Mouse (Mus musculus) embryonic facial prominence, embryonic 10.5 days (tissue): ENCODE data around the gene Ankrd61. TPM values are rescaled to one million over a fixed set of nuclear protein-coding genes. Genes with fewer than 3 reads are reported as not detected.

Source experiments
- DNase-seq: peaks from one replicate; pipeline ENCODE4 v3.0.0-alpha.2; 2017; ENCODE audit warnings: low spot score
- H3K27ac ChIP-seq: fragments of 300-500 bp; sonication (generic); replicated peaks from 2 replicates; pipeline ENCODE4 v1.5.1; 2016; ENCODE audit warnings: mild to moderate bottlenecking
- H3K27me3 ChIP-seq: fragments of 300-500 bp; sonication (generic); replicated peaks from 2 replicates; pipeline ENCODE4 v1.6.1; 2016; ENCODE audit warnings: low read depth, mild to moderate bottlenecking; ENCODE audit not compliant: poor library complexity, severe bottlenecking
- H3K36me3 ChIP-seq: fragments of 300-500 bp; sonication (generic); replicated peaks from 2 replicates; pipeline ENCODE4 v1.6.1; 2016; ENCODE audit warnings: mild to moderate bottlenecking, moderate library complexity
- H3K4me1 ChIP-seq: fragments of 300-500 bp; sonication (generic); 2 replicates; pipeline ENCODE4 v1.6.1; 2016
- H3K4me3 ChIP-seq: fragments of 300-500 bp; sonication (generic); 2 replicates; pipeline ENCODE4 v1.5.1; 2016; ENCODE audit warnings: mild to moderate bottlenecking, moderate library complexity
- H3K9me3 ChIP-seq: fragments of 300-500 bp; sonication (generic); 2 replicates; pipeline ENCODE4 v1.6.1; 2016; ENCODE audit warnings: mild to moderate bottlenecking
- WGBS: fragments of 180-500 bp; shearing (Covaris S2); methylation state at CpG from one replicate; pipeline ENCODE4 v1.1.7; 2016; 5-methylcytosine and 5-hydroxymethylcytosine counted together
- polyA plus RNA-seq: library from polyadenylated mRNA; unstranded; fragments of >200 nt; fragmentation: Nextera tagmentation; extraction: Ambion mirVana; gene quantifications from 2 replicates; pipeline ENCODE4 v1.2.1, GENCODE M21; 2016

The Ankrd61 gene
- polyA plus RNA-seq, 1 experiment from 2014 or later, result 0.37 TPM

- Histone ChIP-seq H3K4me1 (no peaks in the 10 kb centered on the region), H3K27me3 (no peaks in the 10 kb centered on the region), H3K27ac (no peak overlapping the region), H3K4me3 (no peak overlapping the region), H3K36me3 (peaks cover 98% of the 10 kb centered on the region), H3K9me3 (no peaks in the 10 kb centered on the region)
- DNase-seq, result no peak
- WGBS, result 93% methylated on average over 6 of the region's 6 CpGs
Measured at GRCm38 (mm10) chr5:143924781-143925452, 27.4 kb upstream of the Ankrd61 start.

GRCm38 (mm10) chr5:143918120-143918519 lies 20.6 kb upstream of the Ankrd61 start:
- DNase-seq, result no peak
- Histone ChIP-seq H3K27ac (no peak overlapping the region), H3K36me3 (peaks cover 96% of the 10 kb centered on the region), H3K27me3 (no peaks in the 10 kb centered on the region), H3K9me3 (no peaks in the 10 kb centered on the region), H3K4me1 (no peaks in the 10 kb centered on the region), H3K4me3 (no peak overlapping the region)
- 94% methylated on average over 3 of the region's 3 CpGs for WGBS

DNA sequence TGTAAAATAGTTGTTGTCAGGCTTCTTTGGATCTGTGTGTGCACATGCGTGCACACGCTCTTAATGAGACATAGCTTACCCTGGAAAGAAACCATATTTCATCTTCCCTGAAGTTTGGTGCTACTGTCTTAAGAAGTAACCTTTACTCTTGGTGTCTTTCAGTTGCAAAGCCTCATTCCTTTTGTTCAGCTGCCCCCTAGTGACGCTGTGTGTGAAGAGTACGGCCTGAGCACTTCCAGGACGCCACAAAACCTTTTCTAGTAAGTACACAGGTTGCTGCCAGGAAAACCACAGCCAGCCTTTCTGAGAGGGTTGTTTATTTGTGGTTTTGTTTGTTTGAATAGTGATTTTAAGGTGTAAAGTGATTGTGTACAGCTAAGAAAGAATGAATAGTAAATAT lies 19.9 kb upstream of the Ankrd61 start:
- Histone ChIP-seq H3K9me3 (no peaks in the 10 kb centered on the region), H3K27ac (no peak overlapping the region), H3K4me3 (no peak overlapping the region), H3K36me3 (peaks cover 95% of the 10 kb centered on the region), H3K27me3 (no peaks in the 10 kb centered on the region), H3K4me1 (no peaks in the 10 kb centered on the region)
- 64% methylated on average over 5 of the region's 5 CpGs for WGBS
- peak; percentile 37 for DNase-seq

DNA sequence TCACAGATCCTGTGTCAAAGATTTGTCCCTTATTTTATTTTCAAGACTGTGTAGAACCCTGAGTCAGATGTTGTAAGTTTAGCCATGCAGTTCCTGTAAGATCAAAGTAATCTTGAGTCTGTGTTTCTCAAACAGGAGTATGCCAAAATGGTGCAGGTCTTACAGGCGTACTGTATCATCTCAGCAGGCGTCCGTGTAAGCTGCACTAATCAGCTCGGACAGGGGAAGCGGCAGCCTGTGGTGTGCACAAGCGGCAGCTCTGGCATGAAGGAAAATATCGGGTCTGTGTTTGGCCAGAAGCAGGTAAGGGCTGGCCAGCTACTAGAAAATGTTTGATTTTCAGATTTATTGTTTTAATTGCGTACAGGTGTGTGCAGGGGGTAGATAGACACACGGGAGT lies 18.7 kb upstream of the Ankrd61 start:
- H3K4me1 ChIP-seq, result no peaks in the 10 kb centered on the region; the same call in 1 of the 2 replicates
- no peak for DNase-seq
- H3K9me3 ChIP-seq, result no peaks in the 10 kb centered on the region
- WGBS, result 92% methylated on average over 9 of the region's 9 CpGs
- no peak overlapping the region for H3K27ac ChIP-seq
- peaks cover 85% of the 10 kb centered on the region for H3K36me3 ChIP-seq
- H3K27me3 ChIP-seq, result no peaks in the 10 kb centered on the region
- no peak overlapping the region for H3K4me3 ChIP-seq

DNA sequence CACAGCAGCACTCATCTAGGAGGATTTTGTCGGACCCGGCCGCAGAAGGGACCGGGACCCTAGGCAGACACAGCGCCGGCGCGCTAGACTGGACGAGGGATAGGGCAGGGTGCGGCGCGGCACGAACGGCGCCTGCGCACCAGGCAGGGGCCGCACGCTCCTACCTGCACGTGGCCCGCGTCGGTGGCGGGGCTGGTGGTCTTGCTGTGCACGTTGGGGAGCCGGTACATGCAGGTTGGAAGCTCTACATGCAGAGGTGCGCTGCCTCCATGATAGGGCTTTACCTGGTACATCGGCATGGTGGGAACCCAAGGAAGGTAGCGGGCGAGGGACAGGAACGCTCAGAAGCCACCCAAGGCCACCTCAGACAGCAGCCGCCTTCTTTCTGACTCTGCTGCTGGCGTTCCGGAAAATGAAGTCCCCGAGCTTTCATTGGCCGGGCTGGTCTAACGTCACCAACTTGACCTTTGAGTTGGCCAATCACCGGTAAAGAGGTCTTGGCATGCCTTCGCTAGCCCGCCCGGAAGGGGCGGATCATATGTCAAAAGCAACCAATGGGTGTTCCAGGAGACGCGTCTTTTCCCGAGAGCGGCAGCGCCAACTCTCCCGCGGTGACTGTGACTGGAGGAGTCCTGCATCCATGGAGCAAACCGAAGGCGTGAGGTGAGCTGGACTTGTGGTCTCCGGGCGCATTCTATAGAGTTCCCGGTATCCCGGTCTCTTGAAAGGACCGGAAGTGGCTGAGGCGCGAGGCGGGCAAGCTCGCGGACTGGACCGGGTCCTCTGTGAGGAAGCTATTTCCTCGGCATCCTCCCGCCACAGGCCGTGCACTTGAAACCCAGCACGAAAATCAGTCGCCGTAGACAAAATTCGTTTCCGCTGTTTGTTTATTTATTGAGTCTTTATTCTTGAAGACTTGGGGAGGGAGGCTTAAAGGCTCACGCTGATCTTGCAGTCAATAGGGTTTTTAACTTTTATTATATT lies 12.2 kb upstream of the Ankrd61 start, which contains the start of the genes Aimp2 and Pms2:
Gene Aimp2, minus strand, starts transcription at position 431 of the 984 bp plus-strand sequence.
Gene Pms2, plus strand, starts transcription at position 548 of the 984 bp plus-strand sequence.
- peaks cover 56% of the 10 kb centered on the region for H3K36me3 ChIP-seq
- H3K4me1 ChIP-seq, result peaks cover 26% of the 10 kb centered on the region
- H3K9me3 ChIP-seq, result no peaks in the 10 kb centered on the region
- under 1% methylated on average over 70 of the region's 70 CpGs for WGBS
- peak; percentile 96 for DNase-seq
- peak within 1 kb of the TSS; percentile 64 for H3K4me3 ChIP-seq
- no peaks in the 10 kb centered on the region for H3K27me3 ChIP-seq
- H3K27ac ChIP-seq, result peak within 1 kb of the TSS; percentile 86

GRCm38 (mm10) chr5:143908926-143909325 lies 11.4 kb upstream of the Ankrd61 start:
- DNase-seq, result no peak
- WGBS, result 3% methylated on average over 9 of the region's 9 CpGs
- H3K27ac ChIP-seq, result peak overlapping the region; percentile 86
- peaks cover 26% of the 10 kb centered on the region for H3K4me1 ChIP-seq
- no peaks in the 10 kb centered on the region for H3K9me3 ChIP-seq
- H3K4me3 ChIP-seq, result peak overlapping the region; percentile 64
- H3K27me3 ChIP-seq, result no peaks in the 10 kb centered on the region
- peaks cover 58% of the 10 kb centered on the region for H3K36me3 ChIP-seq

- DNase-seq, result no peak
- H3K36me3 ChIP-seq, result peaks cover 67% of the 10 kb centered on the region
- WGBS, result 90% methylated on average over 8 of the region's 8 CpGs
- peaks cover 26% of the 10 kb centered on the region for H3K4me1 ChIP-seq
- no peaks in the 10 kb centered on the region for H3K27me3 ChIP-seq
- H3K9me3 ChIP-seq, result no peaks in the 10 kb centered on the region
- H3K27ac ChIP-seq, result no peak overlapping the region
- H3K4me3 ChIP-seq, result no peak overlapping the region
Measured at GRCm38 (mm10) chr5:143906429-143906828, 8.9 kb upstream of the Ankrd61 start.

- DNase-seq, result no peak
- no peaks in the 10 kb centered on the region for H3K27me3 ChIP-seq
- no peaks in the 10 kb centered on the region for H3K9me3 ChIP-seq
- WGBS, result 89% methylated on average over 4 of the region's 4 CpGs
- H3K4me1 ChIP-seq, result peaks cover 17% of the 10 kb centered on the region
- H3K4me3 ChIP-seq, result no peak overlapping the region
- no peak overlapping the region for H3K27ac ChIP-seq
- peaks cover 93% of the 10 kb centered on the region for H3K36me3 ChIP-seq
Measured at GRCm38 (mm10) chr5:143903813-143904212, 6.3 kb upstream of the Ankrd61 start.

GRCm38 (mm10) chr5:143902111-143902510 lies 4.6 kb upstream of the Ankrd61 start:
- Histone ChIP-seq H3K27ac (no peak overlapping the region), H3K4me3 (no peak overlapping the region), H3K9me3 (no peaks in the 10 kb centered on the region), H3K36me3 (peaks cover 99% of the 10 kb centered on the region), H3K4me1 (no peaks in the 10 kb centered on the region), H3K27me3 (no peaks in the 10 kb centered on the region)
- 87% methylated on average over 3 of the region's 3 CpGs for WGBS
- DNase-seq, result no peak

GRCm38 (mm10) chr5:143893396-143893795 lies 4.1 kb downstream of the Ankrd61 start:
- H3K4me3 ChIP-seq, result no peak overlapping the region
- no peak for DNase-seq
- no peaks in the 10 kb centered on the region for H3K27me3 ChIP-seq
- H3K36me3 ChIP-seq, result peaks cover 89% of the 10 kb centered on the region
- 88% methylated on average over 5 of the region's 5 CpGs for WGBS
- H3K27ac ChIP-seq, result no peak overlapping the region
- no peaks in the 10 kb centered on the region for H3K4me1 ChIP-seq
- H3K9me3 ChIP-seq, result no peaks in the 10 kb centered on the region

DNA sequence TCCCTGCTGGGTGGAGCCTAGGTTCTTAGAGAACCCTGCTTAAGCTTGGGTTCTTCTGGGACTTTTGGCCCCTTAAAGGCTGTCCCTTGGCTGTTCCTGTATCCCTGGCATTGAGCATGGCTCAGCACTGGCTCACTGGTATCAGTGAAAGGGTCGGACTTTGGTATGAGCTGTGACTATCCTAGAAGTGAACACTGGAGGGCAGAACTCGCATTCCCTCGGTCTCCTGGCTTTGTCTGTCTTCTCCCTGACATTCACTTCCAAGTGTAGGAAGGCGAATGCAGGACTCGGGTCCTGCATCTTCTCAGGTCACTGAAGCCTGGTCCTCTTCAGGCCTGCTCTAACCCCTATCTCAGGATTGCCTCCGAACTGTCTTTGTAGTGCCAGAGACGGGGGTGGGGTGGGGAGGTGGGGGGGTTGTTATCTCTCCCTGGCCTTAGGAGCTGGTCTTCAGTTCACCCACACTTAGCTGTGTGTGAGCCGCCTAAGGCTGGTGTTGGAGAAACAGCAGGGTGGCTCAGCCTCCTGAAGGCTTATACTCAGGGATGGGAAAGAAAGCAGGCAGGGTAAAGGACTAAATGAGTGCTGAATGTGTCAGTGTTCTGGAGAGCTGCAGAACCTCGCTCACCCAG lies 5.1 kb downstream of the Ankrd61 start:
- 75% methylated on average over 9 of the region's 9 CpGs for WGBS
- peaks cover 89% of the 10 kb centered on the region for H3K36me3 ChIP-seq
- H3K27ac ChIP-seq, result no peak overlapping the region
- H3K9me3 ChIP-seq, result no peaks in the 10 kb centered on the region
- H3K4me3 ChIP-seq, result no peak overlapping the region
- DNase-seq, result no peak
- no peaks in the 10 kb centered on the region for H3K4me1 ChIP-seq
- H3K27me3 ChIP-seq, result no peaks in the 10 kb centered on the region

DNA sequence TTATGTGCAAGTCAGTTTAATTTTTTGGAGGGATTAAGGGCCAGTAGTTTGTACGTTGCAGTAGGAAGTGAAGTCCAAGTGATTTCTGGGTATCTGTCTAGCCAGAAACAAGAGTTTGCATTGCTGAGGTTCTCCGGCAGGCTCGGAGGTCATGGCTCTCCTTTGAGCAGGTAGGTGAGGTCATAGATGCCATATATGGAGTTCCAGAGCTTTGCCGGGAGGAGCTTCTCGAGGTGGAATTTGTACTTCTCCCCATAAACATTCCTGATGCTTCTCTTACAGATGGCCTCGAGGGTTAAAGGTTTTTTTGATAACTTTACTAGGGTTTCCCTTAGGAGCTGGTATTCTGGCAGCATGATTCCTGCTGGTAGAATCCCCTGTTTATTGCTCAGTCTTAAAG lies 6.7 kb downstream of the Ankrd61 start:
- no peak overlapping the region for H3K27ac ChIP-seq
- no peak overlapping the region for H3K4me3 ChIP-seq
- peaks cover 4% of the 10 kb centered on the region; the same call in 1 of the 2 replicates for H3K9me3 ChIP-seq
- H3K27me3 ChIP-seq, result no peaks in the 10 kb centered on the region
- H3K4me1 ChIP-seq, result no peaks in the 10 kb centered on the region
- peaks cover 94% of the 10 kb centered on the region for H3K36me3 ChIP-seq
- 85% methylated on average over 6 of the region's 6 CpGs for WGBS
- DNase-seq, result no peak
